Mouse (Mus musculus) monocyte, adult 5-6 weeks (primary cell): ENCODE results near the gene Timm22. TPM values are rescaled to one million over a fixed set of nuclear protein-coding genes. Genes with fewer than 3 reads are reported as not detected.

Source experiments
- ATAC-seq: fragments of 153-309, 156-312 bp; replicated peaks from 2 replicates; pipeline ENCODE4 v1.8.0; 2017; ENCODE audit warnings: mild to moderate bottlenecking; ENCODE audit not compliant: low TSS enrichment, insufficient number of reproducible peaks, severe bottlenecking, poor library complexity, low FRiP score
- total RNA-seq: library from RNA; stranded (forward); fragments of 200-1000, 200-491, 200-594 nt; gene quantifications from 3 replicates; pipeline ENCODE4 v1.2.3, GENCODE M21; 2017

Gene Timm22
- total RNA-seq, 1 experiment from 2014 or later = 10.2 TPM

GRCm38 (mm10) chr11:76385017-76385416, 21.7 kb upstream of the Timm22 start:
- no peak for ATAC-seq

- ATAC-seq = no peak
Observed at GRCm38 (mm10) chr11:76385746-76386145, 21.0 kb upstream of the Timm22 start.

- ATAC-seq = no peak
Observed at GRCm38 (mm10) chr11:76387097-76387496, 19.7 kb upstream of the Timm22 start.

GRCm38 (mm10) chr11:76388711-76389110, 18.0 kb upstream of the Timm22 start:
- no peak for ATAC-seq

- no peak for ATAC-seq
Observed at GRCm38 (mm10) chr11:76392532-76392931, 14.2 kb upstream of the Timm22 start.

GRCm38 (mm10) chr11:76392996-76393395, 13.8 kb upstream of the Timm22 start:
- no peak for ATAC-seq

- no peak for ATAC-seq
Observed at GRCm38 (mm10) chr11:76397650-76398311, 9.0 kb upstream of the Timm22 start.

- ATAC-seq = peak; percentile 28; the same call in 1 of the 2 replicates
Observed at GRCm38 (mm10) chr11:76398312-76398797, 8.4 kb upstream of the Timm22 start.

GRCm38 (mm10) chr11:76398798-76399586, 7.8 kb upstream of the Timm22 start, which contains the start of gene Nxn:
Gene Nxn, minus strand, starts transcription at chr11:76399140.
- peak; percentile 91 for ATAC-seq

- no peak for ATAC-seq
Observed at GRCm38 (mm10) chr11:76399587-76400330, 7.0 kb upstream of the Timm22 start.

GRCm38 (mm10) chr11:76401398-76401797, 5.4 kb upstream of the Timm22 start:
- ATAC-seq = no peak

GRCm38 (mm10) chr11:76405113-76405512, 1.6 kb upstream of the Timm22 start:
- no peak for ATAC-seq

- no peak for ATAC-seq
Observed at GRCm38 (mm10) chr11:76405626-76406264, 1.0 kb upstream of the Timm22 start.

- no peak for ATAC-seq
Observed at GRCm38 (mm10) chr11:76410826-76411225, 4.1 kb downstream of the Timm22 start.

GRCm38 (mm10) chr11:76413202-76413601, 6.5 kb downstream of the Timm22 start:
- no peak for ATAC-seq

GRCm38 (mm10) chr11:76415001-76415400, 8.2 kb downstream of the Timm22 start:
- ATAC-seq = no peak

- no peak for ATAC-seq
Observed at GRCm38 (mm10) chr11:76415985-76416384, 9.2 kb downstream of the Timm22 start.

GRCm38 (mm10) chr11:76418423-76418822, 11.7 kb downstream of the Timm22 start:
- ATAC-seq = no peak

GRCm38 (mm10) chr11:76419179-76419578, 12.4 kb downstream of the Timm22 start:
- ATAC-seq = no peak
